Mouse (Mus musculus) hindbrain, embryonic 14.5 days (tissue): ENCODE measurements around the gene Grap2. TPM values are rescaled to one million over a fixed set of nuclear protein-coding genes. Genes with fewer than 3 reads are reported as not detected.

Source experiments
- ATAC-seq: fragments of 200-750 bp; cut with Nextera tagmentation; 2 replicates; pipeline ENCODE4 v1.8.0; 2017; ENCODE audit warnings: moderate number of reproducible peaks, mild to moderate bottlenecking, moderate TSS enrichment, moderate library complexity; ENCODE audit not compliant: low FRiP score
- DNase-seq: peaks from one replicate; pipeline ENCODE4 v3.0.0-alpha.2; 2015; ENCODE audit warnings: low spot score
- H3K27ac ChIP-seq: fragments of 300-500 bp; sonication (generic); 2 replicates; pipeline ENCODE4 v1.5.1; 2014; ENCODE audit warnings: mild to moderate bottlenecking, moderate library complexity
- H3K27me3 ChIP-seq: fragments of 300-500 bp; sonication (generic); 2 replicates; pipeline ENCODE4 v1.6.1; 2014; ENCODE audit warnings: mild to moderate bottlenecking, low read length, mixed read lengths; ENCODE audit not compliant: control insufficient read depth, insufficient read depth
- H3K36me3 ChIP-seq: fragments of 300-500 bp; sonication (generic); replicated peaks from 2 replicates; pipeline ENCODE4 v1.6.1; 2014; ENCODE audit not compliant: control insufficient read depth, insufficient read depth
- H3K4me1 ChIP-seq: fragments of 300-500 bp; sonication (generic); replicated peaks from 2 replicates; pipeline ENCODE4 v1.6.1; 2014; ENCODE audit warnings: antibody characterized with exemption, low read length, mixed read lengths; ENCODE audit not compliant: control insufficient read depth, insufficient read depth
- H3K4me2 ChIP-seq: fragments of 300-500 bp; sonication (generic); replicated peaks from 2 replicates; pipeline ENCODE4 v1.6.1; 2014; ENCODE audit warnings: mild to moderate bottlenecking, moderate library complexity
- H3K4me3 ChIP-seq: fragments of 300-500 bp; sonication (generic); replicated peaks from 2 replicates; pipeline ENCODE4 v1.5.1; 2014; ENCODE audit warnings: mild to moderate bottlenecking, low read length
- H3K9ac ChIP-seq: fragments of 300-500 bp; sonication (generic); 2 replicates; pipeline ENCODE4 v1.6.1; 2014
- H3K9me3 ChIP-seq: fragments of 300-500 bp; sonication (generic); 2 replicates; pipeline ENCODE4 v1.6.1; 2016; ENCODE audit warnings: low read length; ENCODE audit not compliant: control insufficient read depth
- WGBS: fragments of 180-500 bp; shearing (Covaris S2); extraction: QIAGEN DNeasy Blood & Tissue Kit; methylation state at CpG from one replicate; pipeline ENCODE4 v1.1.7; 2014; 5-methylcytosine and 5-hydroxymethylcytosine counted together
- polyA plus RNA-seq: library from polyadenylated mRNA; unstranded; fragments of >200 nt; fragmentation: Nextera tagmentation; extraction: Ambion mirVana; gene quantifications from 2 replicates; pipeline ENCODE4 v1.2.1, GENCODE M21; 2014

Gene Grap2
- polyA plus RNA-seq, 1 experiment from 2014 or later: 0.23 TPM

- WGBS: 76% methylated on average over 5 of the region's 5 CpGs
- H3K9ac ChIP-seq: no peak overlapping the region
- no peak overlapping the region for H3K4me3 ChIP-seq
- H3K4me1 ChIP-seq: no peaks in the 10 kb centered on the region
- no peak overlapping the region for H3K4me2 ChIP-seq
- ATAC-seq (no peak), DNase-seq (no peak)
- H3K9me3 ChIP-seq: no peaks in the 10 kb centered on the region
- H3K27me3 ChIP-seq: no peaks in the 10 kb centered on the region
- no peaks in the 10 kb centered on the region for H3K36me3 ChIP-seq
- no peak overlapping the region for H3K27ac ChIP-seq
These were observed 21.5 kb downstream of the Grap2 start for GRCm38 (mm10) chr15:80593877-80594276.

DNA sequence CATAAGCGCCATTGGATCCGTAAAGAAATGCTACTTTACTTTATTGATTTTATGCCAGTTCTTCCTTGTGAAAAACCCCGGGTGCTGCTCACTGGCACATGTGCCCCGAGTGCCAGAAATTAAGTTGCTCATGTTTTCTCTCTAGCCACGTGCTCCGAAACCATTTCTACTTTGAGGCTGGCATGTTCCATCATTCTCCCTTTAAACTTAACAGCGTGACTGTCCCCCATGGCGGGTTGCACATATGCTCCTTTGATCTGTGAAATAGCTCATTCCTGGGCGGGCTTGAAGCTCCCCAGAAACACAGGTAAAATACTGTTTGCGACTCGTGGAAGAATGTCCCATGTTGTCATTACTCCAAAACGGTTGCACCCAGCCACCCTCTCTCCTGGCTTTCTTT is 26.4 kb downstream of the Grap2 start:
- H3K4me3 ChIP-seq: no peak overlapping the region
- peaks cover 5% of the 10 kb centered on the region; the same call in 1 of the 2 replicates for H3K4me1 ChIP-seq
- no peaks in the 10 kb centered on the region for H3K9me3 ChIP-seq
- ATAC-seq (no peak), DNase-seq (no peak)
- H3K27me3 ChIP-seq: no peaks in the 10 kb centered on the region
- 72% methylated on average over 12 of the region's 12 CpGs for WGBS
- no peak overlapping the region for H3K9ac ChIP-seq
- H3K4me2 ChIP-seq: no peak overlapping the region
- H3K27ac ChIP-seq: no peak overlapping the region
- H3K36me3 ChIP-seq: no peaks in the 10 kb centered on the region

DNA sequence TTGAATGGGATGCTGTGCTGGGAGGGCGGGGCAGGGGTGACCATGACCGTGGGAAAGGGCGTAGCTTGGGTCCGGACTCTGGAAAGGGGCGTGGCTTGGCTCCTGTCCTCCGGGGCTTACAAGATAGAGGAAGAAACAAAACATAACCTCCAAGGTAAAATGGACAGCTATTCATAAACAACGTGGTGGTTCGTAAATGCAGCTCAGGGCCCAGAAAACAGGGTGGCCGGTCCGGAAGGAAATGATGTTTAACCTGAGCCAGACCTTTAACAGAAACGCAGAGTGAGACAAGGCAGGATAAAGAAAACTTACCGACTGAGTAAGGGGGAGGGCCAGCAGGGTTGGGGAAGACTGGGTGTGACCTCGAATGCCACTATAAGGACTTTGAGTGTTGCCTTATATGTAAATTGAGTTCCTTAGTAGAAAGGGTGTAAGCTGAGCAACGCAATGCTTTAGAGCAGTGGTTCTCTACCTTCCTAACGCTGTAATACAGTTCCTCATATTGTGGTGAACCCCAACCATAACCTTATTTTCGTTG is 26.9 kb downstream of the Grap2 start:
- DNase-seq (no peak), ATAC-seq (no peak)
- WGBS: 51% methylated on average over 16 of the region's 16 CpGs
- Histone ChIP-seq H3K36me3 (no peaks in the 10 kb centered on the region), H3K27me3 (no peaks in the 10 kb centered on the region), H3K4me2 (no peak overlapping the region), H3K27ac (no peak overlapping the region), H3K9ac (no peak overlapping the region), H3K4me3 (no peak overlapping the region), H3K4me1 (peaks cover 5% of the 10 kb centered on the region; the same call in 1 of the 2 replicates), H3K9me3 (no peaks in the 10 kb centered on the region)

GRCm38 (mm10) chr15:80599843-80600242 is 27.4 kb downstream of the Grap2 start:
- DNase-seq: no peak

DNA sequence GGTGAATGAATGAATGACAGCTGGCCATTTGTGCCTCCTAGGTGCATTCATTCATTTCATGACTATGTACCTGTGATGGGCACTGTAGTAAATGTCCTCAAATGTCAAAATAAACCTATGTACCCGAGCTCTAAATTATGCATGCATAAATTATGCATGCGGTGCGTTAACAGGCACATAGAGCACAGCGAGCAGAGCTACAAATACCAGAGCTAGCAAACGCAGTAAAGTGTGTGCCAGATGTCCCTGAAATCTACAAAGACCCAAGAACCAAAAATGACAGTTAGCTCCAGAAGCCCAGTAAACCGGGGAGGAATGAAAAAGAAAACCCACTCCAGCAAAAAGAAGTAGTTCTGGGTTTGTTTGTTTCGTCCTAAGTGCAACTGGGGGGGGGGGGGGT is 29.1 kb downstream of the Grap2 start:
- ATAC-seq (no peak), DNase-seq (no peak)
- no peaks in the 10 kb centered on the region for H3K9me3 ChIP-seq
- no peak overlapping the region for H3K9ac ChIP-seq
- no peak overlapping the region for H3K4me2 ChIP-seq
- no peak overlapping the region for H3K4me3 ChIP-seq
- no peaks in the 10 kb centered on the region for H3K27me3 ChIP-seq
- H3K27ac ChIP-seq: no peak overlapping the region; the same call in 1 of the 2 replicates
- H3K36me3 ChIP-seq: no peaks in the 10 kb centered on the region
- 44% methylated on average over 7 of the region's 7 CpGs for WGBS
- H3K4me1 ChIP-seq: peaks cover 5% of the 10 kb centered on the region; the same call in 1 of the 2 replicates

More at GRCm38 (mm10) chr15:80599843-80600242, 27.4 kb downstream of the Grap2 start:
- no peak overlapping the region for H3K9ac ChIP-seq
- no peaks in the 10 kb centered on the region for H3K9me3 ChIP-seq
- no peak overlapping the region for H3K27ac ChIP-seq
- no peak for ATAC-seq
- no peak overlapping the region for H3K4me2 ChIP-seq
- H3K36me3 ChIP-seq: no peaks in the 10 kb centered on the region
- H3K4me1 ChIP-seq: peaks cover 5% of the 10 kb centered on the region; the same call in 1 of the 2 replicates
- H3K27me3 ChIP-seq: no peaks in the 10 kb centered on the region
- no peak overlapping the region for H3K4me3 ChIP-seq
- WGBS: 87% methylated on average over 4 of the region's 4 CpGs

DNA sequence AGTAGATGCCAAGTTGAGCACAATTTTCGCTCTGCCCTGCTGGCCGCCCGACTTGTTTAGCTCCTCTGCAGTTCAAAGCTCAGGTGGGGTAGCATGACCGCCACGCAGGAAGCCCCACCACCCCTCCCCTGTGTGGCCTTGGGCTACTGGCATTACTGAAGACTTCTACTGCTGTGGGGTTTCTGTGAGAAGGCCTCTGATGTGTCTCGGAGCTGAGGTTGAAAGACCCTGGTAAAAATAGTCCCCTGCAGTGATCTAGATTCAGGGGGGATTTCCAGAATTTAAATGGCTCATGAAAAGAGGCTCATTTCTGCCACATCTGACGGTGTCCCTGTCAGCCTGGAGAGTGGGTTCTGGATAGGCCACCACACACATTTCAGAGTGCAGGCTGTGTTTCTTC is 30.1 kb downstream of the Grap2 start:
- H3K4me3 ChIP-seq: no peak overlapping the region
- 64% methylated on average over 7 of the region's 7 CpGs for WGBS
- peak overlapping the region; percentile 36 for H3K27ac ChIP-seq
- DNase-seq (no peak), ATAC-seq (no peak)
- no peak overlapping the region for H3K9ac ChIP-seq
- no peak overlapping the region for H3K4me2 ChIP-seq
- no peaks in the 10 kb centered on the region for H3K27me3 ChIP-seq
- H3K36me3 ChIP-seq: no peaks in the 10 kb centered on the region
- peaks cover 5% of the 10 kb centered on the region; the same call in 1 of the 2 replicates for H3K4me1 ChIP-seq
- no peaks in the 10 kb centered on the region for H3K9me3 ChIP-seq

DNA sequence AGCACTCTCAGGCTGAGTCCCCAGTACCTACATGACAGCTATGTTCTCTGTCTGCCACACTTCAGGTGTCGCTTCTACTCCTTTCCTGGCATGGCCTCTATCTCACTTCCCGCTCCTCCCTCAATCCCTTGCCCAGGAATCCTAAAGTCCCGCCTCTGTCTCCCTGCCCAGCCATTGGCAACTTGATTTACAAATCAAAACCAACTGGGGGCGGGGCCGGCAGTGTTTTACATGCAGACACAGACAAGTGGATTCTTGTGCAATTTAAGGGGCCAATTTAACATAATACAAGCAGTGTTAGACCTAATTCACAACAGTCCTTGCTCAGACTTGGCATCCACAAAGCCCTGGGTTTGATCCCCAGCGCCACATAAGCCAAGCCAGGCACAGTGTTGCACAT is 31.6 kb downstream of the Grap2 start:
- ATAC-seq (no peak), DNase-seq (no peak)
- H3K4me3 ChIP-seq: no peak overlapping the region
- H3K9ac ChIP-seq: no peak overlapping the region
- no peaks in the 10 kb centered on the region for H3K36me3 ChIP-seq
- H3K4me1 ChIP-seq: peaks cover 5% of the 10 kb centered on the region; the same call in 1 of the 2 replicates
- no peaks in the 10 kb centered on the region for H3K9me3 ChIP-seq
- 86% methylated on average over 6 of the region's 6 CpGs for WGBS
- H3K27ac ChIP-seq: no peak overlapping the region
- H3K4me2 ChIP-seq: no peak overlapping the region
- no peaks in the 10 kb centered on the region for H3K27me3 ChIP-seq

DNA sequence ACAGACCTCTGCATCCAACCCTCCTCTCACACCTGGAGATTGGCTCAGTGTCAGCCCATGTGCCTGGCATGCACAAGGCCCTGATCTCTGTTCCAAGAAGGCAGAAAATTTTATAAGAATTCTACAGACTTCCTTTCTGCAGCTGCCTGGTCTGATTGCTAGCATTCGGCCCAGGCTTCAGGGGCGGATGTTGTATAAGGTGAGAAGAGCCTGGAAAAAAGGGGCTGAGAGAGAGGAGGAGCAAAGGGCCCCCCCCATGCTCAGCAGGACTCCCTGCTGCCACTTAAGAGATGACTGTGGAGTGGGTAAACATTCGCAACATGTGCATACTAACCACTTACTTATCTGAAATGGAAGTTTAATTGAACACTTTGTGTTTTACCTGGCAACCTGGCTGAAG is 35.6 kb downstream of the Grap2 start:
- H3K27ac ChIP-seq: no peak overlapping the region
- no peak overlapping the region for H3K4me2 ChIP-seq
- ATAC-seq (no peak), DNase-seq (no peak)
- no peaks in the 10 kb centered on the region for H3K9me3 ChIP-seq
- H3K4me3 ChIP-seq: no peak overlapping the region
- H3K27me3 ChIP-seq: no peaks in the 10 kb centered on the region
- H3K36me3 ChIP-seq: no peaks in the 10 kb centered on the region
- no peaks in the 10 kb centered on the region for H3K4me1 ChIP-seq
- 85% methylated on average over 3 of the region's 3 CpGs for WGBS
- no peak overlapping the region for H3K9ac ChIP-seq

- H3K27ac ChIP-seq: no peak overlapping the region
- 73% methylated on average over 2 of the region's 2 CpGs for WGBS
- H3K9ac ChIP-seq: no peak overlapping the region
- H3K4me3 ChIP-seq: no peak overlapping the region
- DNase-seq (no peak), ATAC-seq (no peak)
- 0 out of 2 replicates have a peak, but pooled peaks cover 5% of the 10 kb centered on the region for H3K4me1 ChIP-seq
- no peak overlapping the region for H3K4me2 ChIP-seq
- H3K36me3 ChIP-seq: no peaks in the 10 kb centered on the region
- H3K9me3 ChIP-seq: no peaks in the 10 kb centered on the region
- no peaks in the 10 kb centered on the region for H3K27me3 ChIP-seq
These were observed 37.9 kb downstream of the Grap2 start for GRCm38 (mm10) chr15:80610335-80610734.

DNA sequence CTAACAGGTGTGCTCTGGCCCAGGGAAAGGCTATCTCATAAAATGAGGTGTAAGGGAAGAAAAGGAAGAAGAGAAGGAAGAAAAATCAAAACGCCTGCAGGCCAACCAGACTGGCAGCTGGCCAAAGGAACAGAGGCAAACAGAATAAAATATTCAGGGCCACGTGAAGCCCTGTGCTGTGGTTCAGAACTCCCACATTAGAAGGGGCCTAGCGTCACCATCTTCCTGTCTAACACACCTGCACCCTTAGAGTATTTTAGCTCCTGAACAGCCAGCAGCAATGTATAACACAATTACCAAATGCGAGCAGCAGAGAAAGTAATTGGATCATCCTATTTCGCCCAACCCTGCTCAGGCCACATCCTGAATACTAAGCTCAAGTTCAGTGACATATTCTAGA is 39.1 kb downstream of the Grap2 start:
- no peaks in the 10 kb centered on the region for H3K36me3 ChIP-seq
- H3K27me3 ChIP-seq: no peaks in the 10 kb centered on the region
- ATAC-seq (no peak), DNase-seq (no peak)
- H3K4me2 ChIP-seq: no peak overlapping the region
- H3K9ac ChIP-seq: no peak overlapping the region
- H3K4me3 ChIP-seq: no peak overlapping the region
- H3K4me1 ChIP-seq: peaks cover 13% of the 10 kb centered on the region
- H3K9me3 ChIP-seq: no peaks in the 10 kb centered on the region
- 75% methylated on average over 5 of the region's 5 CpGs for WGBS
- no peak overlapping the region for H3K27ac ChIP-seq
